Mouse (Mus musculus) Muller cell, postnatal 12 days (primary cell): ENCODE data around the gene Sbf1.

ENCODE experiments used
- DNase-seq: peaks from one replicate; pipeline ENCODE4 v3.0.0-alpha.2; 2015; ENCODE audit errors: inconsistent ontology term

Sbf1 gene

DNA sequence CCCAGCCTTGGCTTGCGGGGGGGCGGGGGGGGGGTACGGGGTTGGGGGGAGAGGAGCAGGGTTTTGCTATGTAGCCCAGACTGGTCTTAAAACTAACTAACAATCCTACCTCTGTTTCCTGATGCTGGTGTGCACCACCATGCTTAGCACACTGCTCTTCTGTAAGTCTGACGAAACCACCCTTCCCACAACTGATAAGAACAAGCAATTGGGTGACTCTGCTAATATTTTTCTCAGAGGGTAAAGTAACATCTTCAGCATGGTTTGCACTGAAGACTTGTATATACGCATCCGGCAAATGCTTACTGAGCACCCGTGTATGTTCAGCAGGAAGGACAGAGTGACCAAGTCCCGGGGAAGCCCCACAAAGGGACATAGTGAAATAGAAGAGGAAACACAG is 6.2 kb upstream of the Sbf1 start:
- DNase-seq: no peak

- DNase-seq: no peak
Measured at GRCm38 (mm10) chr15:89316146-89316545, 1.0 kb upstream of the Sbf1 start.

DNA sequence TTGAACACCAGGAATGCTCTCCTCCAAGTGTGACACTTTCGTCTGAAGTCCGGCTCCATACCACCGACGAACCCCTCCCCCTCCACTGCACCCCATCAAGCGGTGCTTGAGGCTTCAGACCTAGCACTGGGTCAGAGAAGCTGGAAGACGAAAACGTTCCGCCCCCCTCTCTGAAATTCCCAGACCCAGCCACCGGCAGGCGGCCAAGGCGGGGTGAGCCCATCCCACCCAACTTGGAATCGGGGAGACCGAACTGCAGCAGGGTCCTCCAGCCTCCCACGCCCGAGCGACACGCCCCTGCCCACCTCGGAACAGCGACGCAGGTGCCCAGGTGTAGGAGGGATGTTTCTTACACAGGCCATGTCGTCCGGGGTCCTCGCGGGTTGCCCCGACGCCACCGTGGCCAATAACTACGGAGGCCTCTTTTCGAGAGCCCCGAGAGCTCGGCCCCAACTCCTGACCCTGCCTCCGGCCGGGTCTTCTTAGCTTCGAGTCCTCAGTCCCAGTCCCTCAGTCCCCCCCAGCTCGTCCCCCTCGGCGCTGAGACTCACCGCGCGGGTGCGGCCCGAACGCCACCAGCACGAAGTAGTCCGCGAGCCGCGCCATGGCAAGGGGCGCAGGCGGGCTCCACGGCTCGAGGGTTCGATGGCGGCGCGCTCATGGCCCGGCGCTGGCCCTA is 461 bp downstream of the Sbf1 start:
- peak; percentile 64 for DNase-seq

GRCm38 (mm10) chr15:89314107-89314506 is 1.0 kb downstream of the Sbf1 start:
- DNase-seq: peak; percentile 9

GRCm38 (mm10) chr15:89313359-89313758 is 1.8 kb downstream of the Sbf1 start:
- DNase-seq: no peak

DNA sequence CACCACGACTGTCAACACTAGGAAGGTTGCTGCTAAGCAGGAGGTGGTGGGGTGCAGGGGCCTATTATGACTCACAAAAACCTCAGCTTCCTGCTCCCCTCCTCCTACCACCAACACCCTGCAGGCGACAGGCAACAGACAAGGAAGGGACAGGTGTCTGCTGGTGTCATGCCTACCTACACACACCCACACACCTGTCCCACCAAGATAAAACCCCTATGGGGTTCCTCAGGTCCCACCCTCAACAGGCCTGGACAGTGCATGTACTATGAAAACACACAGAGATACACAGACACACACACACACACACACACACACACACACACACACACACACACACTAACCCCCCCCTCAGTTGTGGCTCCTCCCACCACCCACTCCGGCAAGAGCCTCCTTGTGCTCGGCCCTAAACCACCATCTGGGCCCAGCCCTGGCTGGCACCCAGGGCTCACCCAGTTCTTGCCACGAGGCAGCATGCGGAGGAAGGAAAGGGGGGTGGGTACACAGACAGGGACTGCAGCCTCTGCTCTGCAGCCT is 5.1 kb downstream of the Sbf1 start:
- DNase-seq: peak; percentile 54

- DNase-seq: no peak
Measured at GRCm38 (mm10) chr15:89308406-89309139, 6.5 kb downstream of the Sbf1 start.

GRCm38 (mm10) chr15:89307461-89307860 is 7.7 kb downstream of the Sbf1 start:
- DNase-seq: no peak

DNA sequence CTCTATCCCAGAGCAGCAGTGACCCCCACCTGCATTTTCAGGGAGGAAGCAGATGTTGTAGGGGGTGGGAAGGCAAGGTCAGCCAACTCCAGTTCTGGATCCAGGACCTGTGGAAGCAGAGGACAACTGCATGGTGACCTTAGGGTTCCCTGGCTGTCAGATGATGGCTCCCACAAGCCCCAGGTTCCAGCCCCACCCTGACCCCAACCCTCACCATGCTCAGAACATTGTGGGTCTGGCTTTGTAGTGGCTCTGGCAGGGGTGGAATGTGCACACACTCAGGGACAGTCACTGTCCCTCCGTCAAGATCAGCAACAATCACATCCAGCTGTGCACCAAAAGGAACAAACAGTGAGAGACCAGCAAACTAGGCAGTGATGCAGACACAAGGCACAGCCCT is 9.1 kb downstream of the Sbf1 start:
- no peak for DNase-seq

GRCm38 (mm10) chr15:89300600-89300999 is 14.5 kb downstream of the Sbf1 start:
- DNase-seq: no peak

DNA sequence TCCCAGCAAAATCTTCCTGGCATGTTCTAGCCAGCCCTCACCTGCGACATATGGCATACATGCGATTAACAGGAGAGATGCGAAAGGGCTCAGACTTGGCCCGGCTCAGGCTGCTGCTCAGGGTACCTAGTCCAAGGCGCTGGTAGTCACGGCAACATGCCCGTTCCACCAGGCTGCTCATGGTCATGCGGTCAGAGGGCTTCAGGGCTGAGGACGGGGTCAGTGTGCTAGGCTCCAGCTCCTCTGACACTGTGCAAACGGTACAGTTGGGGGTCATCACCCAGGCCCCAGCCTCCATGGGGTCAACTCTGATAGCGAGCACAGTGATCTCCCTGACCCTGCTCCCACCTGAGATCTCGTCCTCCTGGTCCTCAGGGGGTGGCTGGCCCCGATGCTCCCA is 14.9 kb downstream of the Sbf1 start:
- no peak for DNase-seq

DNA sequence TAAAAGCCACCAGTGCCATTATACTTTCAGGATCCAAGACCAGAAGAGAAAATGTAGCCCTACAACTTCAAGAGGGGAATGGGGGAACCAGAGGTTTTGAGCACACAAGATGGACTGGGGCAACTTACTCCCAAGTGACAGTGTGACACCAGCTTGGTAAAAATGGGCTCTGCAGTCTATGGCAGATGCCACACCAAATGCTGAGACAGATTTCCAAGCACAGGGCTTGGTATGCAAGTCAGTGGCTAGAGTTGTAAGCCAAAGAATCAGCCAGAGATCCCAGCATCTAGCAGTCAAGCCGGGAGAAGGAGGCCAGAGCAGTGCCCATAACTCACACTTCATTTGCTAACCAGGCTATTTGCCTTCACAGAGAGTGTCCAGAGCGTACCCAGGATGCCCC is 17.4 kb downstream of the Sbf1 start:
- DNase-seq: no peak

DNA sequence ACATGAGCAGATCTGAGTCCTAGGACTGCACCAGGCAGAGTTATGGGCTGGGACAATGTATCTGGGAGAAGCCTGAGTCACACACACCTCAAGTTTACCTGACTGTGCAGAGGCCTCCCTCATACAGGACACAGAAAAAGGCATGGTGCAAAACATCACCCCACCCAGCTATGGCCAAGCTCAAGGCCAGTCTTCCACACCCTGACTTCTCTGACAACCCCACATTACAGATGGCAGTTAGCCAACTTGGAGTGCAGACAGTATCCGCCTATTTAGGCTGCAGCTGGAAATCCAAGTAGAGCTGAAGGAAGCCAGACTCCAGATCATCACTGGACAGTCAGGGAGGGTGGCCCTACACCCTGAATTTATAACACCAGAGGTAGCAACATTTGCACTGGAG is 18.6 kb downstream of the Sbf1 start:
- DNase-seq: no peak

DNA sequence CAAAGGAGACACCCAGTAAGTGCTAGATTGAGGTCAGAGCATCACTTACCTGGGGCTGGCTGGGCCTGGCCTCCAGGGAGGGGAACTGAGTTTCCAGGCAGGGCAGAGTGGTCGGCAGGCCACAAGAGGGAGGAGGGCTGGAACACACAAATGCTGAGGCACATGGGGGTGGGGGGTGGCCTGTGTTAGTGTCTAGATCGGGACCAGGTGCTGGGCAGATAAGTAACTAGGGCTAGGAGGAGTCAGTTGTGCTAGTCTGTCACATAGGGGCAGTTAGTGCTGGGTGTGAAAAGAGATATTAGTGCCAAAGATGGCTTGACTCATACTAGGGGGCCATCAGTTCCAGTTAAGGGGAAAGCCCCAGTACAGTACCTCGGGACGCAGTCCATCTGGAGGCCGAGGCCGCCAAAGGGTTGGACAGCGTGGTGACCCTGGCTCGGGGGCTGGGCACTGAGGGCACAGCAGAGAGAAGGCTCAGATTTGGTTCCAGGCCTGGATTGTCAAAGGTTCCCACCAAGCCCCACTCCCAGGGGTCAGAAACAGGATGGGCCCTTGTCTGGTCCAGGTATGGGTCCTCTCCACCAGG is 19.4 kb downstream of the Sbf1 start:
- no peak for DNase-seq

GRCm38 (mm10) chr15:89293778-89294177 is 21.3 kb downstream of the Sbf1 start:
- no peak for DNase-seq

DNA sequence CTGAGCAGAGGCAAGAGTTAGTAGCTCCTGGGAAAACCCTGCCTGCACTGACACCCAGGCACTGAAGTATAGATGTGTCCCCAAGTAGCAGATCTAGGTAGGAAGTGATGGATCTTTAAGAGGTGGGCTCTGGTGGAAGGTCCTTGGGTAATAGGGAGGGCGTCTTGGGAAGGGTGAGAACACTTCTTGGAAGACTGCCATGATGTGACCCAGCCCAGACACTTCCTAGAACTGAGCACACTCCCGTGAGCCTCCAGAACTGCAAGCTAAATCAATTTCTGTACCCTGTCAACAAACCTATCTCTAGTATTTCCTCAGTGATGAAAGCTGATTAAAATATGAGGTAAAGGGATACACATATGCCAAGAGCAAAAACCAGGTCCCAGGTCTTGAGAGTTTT is 22.3 kb downstream of the Sbf1 start:
- DNase-seq: no peak

DNA sequence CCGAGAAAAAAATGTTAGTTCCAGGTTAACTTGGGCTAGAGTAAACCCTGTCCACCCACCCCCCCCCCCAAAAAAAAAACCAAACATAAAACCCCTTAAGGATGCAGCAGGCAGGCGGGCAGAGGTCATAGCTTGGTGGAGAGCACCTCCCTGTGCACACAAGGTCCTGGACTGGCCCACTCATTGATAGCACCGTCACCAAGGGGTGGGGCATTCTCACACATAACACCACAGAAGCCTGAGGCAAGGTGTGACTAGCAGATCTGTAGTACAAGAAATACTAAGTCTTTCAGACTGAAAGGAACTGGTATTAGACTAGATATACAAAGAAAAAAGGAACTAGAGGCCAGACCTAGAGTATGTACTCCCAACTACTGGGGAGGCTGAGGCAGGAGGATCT is 23.6 kb downstream of the Sbf1 start:
- no peak for DNase-seq

GRCm38 (mm10) chr15:89289455-89289854 is 25.7 kb downstream of the Sbf1 start:
- no peak for DNase-seq

GRCm38 (mm10) chr15:89288227-89288767 is 26.8 kb downstream of the Sbf1 start:
- no peak for DNase-seq

GRCm38 (mm10) chr15:89286582-89286981 is 28.5 kb downstream of the Sbf1 start:
- DNase-seq: no peak

DNA sequence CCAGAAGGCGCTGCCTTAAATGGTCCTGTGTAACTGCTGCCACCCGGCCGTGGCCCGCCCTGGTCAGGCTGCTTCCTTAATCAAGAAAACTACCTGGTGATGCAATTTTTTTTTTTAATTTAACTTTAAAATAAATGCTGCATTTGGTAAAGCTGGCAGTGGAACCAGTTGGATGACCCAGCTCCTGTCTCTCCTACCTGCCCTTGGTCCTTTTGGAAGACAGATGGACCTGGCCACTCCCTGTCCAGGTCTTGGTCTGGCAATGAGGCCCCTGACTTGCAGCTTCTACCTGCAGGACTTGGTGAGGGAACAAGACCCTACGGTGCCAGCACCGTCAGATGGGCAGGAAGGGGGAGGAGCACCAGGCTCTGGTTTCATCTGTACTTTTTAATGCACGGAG is 29.0 kb downstream of the Sbf1 start:
- no peak for DNase-seq

DNA sequence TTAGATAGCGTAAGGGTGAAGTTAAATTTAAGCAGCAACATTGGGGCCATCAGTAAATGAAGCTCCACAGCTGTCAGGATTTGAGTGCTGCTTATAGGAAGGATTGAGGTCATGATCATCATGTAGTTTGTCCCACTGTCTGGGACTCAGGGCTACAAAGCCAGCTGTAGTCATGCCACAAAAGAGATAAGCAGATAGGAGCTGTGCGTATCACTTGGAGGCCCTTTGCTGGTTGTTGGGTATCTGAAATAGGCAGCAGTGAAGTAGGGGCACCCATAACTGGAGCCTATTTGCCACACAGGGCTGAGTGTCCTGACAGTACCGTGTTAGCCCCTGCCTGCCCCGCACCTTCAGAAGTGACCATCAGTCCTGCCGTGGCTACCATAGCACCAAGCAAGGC is 29.6 kb downstream of the Sbf1 start:
- DNase-seq: no peak

GRCm38 (mm10) chr15:89285004-89285403 is 30.1 kb downstream of the Sbf1 start:
- no peak for DNase-seq
